Mouse (Mus musculus) urinary bladder, adult 2 months (tissue): Measurements from ENCODE around the gene Emc6. TPM values are rescaled to one million over a fixed set of nuclear protein-coding genes. Genes with fewer than 3 reads are reported as not detected.

Experiments
- DNase-seq: peaks from one replicate; pipeline ENCODE4 v3.0.0; 2022; ENCODE audit warnings: low spot score
- polyA plus RNA-seq: library from polyadenylated mRNA; depleted of rRNA; stranded (reverse); fragments of >200 nt; gene quantifications from 2 replicates; pipeline ENCODE4 v1.2.3, GENCODE M21; 2012; rRNA removed

The Emc6 gene
- 49.0 and 62.3 TPM in 2 replicates for polyA plus RNA-seq

DNA sequence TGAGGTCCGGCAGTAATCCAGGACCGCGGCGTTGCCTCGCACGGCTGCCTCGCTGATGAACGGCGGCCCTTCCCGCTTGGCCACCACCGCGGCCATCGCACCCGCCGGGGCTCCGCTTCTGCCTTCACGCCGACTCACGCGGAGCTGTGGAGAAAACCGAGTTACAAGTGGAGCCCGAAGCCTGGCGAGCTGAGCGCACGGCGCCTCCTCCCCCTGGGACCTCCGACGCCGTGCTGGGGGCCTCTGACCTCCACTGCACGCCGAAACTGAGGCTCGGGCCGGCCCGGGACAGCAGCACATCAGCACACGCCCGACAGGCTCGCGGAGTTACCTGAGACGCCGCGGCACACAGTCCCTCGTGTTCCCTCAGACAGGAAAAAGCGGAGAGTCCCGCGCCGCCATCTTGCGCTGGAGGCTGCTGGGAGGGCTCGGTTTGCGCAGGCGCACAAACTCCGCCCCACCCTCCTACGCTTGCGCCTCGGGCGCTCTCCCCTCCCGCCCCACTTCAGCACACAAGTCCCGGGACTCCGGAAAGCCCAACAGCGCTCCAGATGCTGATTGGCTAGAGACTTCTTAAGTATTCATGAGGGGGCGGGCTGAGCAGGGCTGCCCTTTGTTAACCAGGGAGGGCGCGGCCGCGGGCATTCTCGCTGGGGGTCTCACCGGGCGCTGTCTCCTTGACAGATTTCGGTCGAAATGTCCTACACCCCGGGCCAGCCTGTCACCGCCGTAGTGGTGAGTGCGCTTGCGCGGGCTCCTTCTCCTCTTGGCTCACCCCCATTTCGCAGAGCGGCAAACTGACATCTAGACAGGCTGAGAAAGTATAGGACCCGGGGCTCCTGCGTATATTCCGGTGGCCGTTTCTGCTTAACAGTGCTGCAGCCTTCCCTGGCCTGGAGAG, at the start of gene Emc6, which contains the start of gene Tax1bp3:
Emc6 (minus strand) TSS at position 430 of the 901 bp plus-strand sequence.
Tax1bp3 (plus strand) TSS at position 476 of the 901 bp plus-strand sequence.
- DNase-seq, result peak; percentile 91

- DNase-seq, result no peak
These were observed 49.0 kb upstream of the Emc6 start for GRCm38 (mm10) chr11:73225856-73226255.

- DNase-seq, result no peak
These were observed 47.1 kb upstream of the Emc6 start for GRCm38 (mm10) chr11:73223966-73224365.

DNA sequence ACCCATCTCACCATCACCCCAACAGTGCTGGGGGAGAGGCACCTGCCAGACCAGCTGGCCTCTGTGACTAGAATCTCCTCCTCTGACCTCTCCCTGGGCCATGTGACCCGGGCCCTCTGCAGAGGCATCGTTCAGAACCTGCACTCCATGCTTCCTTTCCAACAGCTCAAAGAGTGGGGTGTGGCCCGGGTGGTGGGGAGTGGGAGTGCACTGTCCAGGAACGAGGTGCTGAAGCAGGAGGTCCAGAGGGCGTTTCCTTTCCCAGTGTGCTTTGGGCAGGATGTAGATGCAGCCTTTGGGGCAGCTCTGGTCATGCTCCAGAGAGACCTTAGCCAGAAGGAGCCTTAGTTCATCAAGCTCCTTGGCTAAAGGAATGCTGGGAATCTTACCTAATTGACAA, 46.0 kb upstream of the Emc6 start:
- no peak for DNase-seq

GRCm38 (mm10) chr11:73220651-73221050, 43.8 kb upstream of the Emc6 start:
- no peak for DNase-seq

DNA sequence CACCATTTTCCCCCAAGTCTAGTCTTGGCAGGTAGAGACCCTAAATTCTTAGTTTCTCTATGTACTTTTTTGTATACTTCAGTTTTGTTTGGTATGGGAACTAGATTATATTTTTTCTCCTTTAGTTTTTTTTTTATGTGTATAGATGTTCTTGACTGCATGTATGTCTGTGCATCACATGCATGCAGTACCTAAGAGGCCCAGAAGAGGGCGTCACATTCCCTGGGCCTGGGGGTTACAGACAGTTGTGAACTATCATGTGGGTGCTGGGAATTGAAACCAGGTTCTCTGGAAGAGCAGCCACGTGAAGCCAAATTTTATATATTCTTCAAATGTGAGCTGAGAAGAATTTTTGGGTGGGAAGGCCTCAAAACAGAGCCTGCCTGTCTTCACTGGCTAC, 42.8 kb upstream of the Emc6 start:
- no peak for DNase-seq

- DNase-seq, result no peak
These were observed 37.1 kb upstream of the Emc6 start for GRCm38 (mm10) chr11:73213956-73214355.

DNA sequence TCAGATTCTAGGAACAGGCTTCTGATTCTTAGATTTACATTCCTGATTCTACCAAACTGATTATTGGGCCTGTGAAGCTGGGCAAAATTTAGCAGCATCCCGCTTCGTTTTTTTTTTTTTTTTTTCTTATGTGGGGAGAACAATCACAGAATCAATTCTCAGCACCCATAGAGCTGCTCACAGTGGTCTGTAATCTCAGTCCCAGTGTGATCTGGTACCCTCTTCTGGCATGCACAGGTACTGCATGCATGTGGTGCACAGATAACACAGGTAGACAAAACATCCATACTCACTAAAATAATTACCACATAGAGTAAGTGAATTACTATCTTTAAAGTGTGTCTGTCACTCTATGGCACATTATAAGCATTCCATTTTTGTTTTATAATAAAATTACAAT, 30.8 kb upstream of the Emc6 start:
- no peak for DNase-seq

DNA sequence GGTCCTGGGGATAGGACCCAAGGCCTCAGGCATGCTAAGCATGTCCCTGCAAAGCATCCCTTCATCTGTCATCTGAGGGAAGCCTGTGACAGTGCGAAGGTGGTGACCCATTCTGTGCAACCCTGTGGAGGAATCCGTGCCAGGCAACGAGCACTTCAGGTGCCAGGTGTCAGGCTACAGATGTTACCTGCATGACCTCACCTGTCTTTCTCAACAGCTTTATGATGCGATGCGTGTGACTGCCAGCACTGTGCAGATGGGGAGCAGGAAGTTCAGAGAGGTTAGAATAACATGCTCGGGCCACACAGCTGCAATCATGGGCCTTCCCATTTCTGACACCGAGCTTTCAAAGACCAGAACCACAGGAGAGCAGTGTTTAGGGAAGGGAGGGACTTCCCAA, 28.4 kb upstream of the Emc6 start:
- no peak for DNase-seq

DNA sequence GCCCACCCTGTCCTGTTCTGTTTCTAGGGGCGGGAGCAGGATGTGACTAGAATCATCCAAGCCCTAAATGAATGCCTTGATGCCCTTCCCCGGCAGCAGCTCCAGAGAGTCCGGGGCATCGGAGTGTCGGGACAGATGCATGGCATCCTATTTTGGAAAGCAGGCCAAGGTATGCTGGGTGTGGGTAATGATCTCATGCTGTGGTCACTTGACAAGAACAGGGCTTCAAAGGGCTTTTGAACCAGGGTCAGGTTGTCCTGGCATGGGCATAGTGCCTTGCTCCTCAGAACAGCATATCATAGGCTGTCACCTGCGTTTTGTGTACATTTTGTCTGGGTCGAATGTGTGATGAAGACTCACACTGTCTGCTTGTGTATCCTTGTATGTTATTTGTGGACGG, 27.1 kb upstream of the Emc6 start:
- no peak for DNase-seq

- no peak for DNase-seq
These were observed 24.8 kb upstream of the Emc6 start for GRCm38 (mm10) chr11:73201597-73201996.

DNA sequence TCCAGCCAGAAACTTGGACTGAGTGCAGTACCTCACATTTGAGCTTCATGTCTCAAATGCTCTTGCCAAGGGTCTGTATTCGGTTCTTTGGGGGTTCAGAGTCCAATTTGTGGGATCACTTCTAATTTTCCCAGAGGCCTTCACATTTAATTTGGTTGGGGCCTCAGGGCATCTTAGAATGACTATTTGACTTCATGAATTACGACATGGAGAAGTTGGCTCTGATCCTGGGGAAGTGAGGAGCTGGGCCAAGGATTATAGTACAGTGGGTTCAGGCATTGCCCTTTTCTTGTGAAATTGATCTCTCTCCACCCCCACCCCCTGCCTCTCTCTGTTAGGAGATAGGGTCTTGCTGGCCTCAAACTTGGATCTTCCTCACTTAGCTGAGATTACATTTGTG, 24.2 kb upstream of the Emc6 start:
- no peak for DNase-seq

DNA sequence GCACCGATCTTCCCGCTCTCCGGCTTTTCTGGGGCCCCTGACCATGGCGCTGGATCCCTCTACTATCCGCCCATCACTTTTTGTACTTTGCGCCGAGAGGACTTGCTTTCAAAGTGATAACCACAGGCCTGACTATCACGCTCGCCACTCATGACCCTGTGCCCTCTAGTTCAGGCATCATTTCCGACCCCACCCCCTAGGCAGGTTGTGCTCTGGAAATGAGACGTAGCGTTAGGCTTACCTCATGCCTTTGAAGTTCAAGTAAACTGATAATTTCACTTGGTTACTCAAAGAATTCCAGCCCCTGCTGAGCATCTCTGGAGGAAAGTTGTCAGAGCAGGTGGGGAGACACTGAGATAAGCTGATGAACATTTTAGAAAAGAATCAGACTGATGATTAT, 23.0 kb upstream of the Emc6 start:
- DNase-seq, result no peak

DNA sequence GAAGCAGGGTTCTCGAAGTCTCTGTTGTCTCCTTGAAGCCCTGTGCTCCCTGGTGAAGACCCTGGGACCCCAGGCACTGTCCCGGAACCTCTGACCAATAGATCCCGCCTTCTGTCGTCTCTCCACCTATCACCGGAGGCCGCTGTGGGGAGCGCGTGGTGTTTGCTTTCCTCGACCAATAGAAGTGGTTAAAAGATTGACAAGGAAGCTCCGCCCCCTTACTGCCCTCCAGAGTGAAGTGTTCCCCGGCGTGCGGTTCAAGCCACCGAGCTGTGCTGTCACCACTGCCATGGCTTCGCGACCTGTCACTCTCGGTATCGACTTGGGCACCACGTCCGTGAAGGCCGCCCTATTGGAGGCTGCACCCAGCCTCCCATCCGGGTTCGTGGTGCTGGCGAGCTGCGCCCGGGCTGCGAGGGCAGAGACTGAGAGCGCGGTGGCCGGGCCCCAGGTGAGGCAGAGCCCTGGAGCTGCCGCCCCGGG, 22.4 kb upstream of the Emc6 start, which contains the start of gene Shpk:
Shpk (plus strand) TSS at position 231 of the 483 bp plus-strand sequence.
- peak; percentile 79 for DNase-seq

DNA sequence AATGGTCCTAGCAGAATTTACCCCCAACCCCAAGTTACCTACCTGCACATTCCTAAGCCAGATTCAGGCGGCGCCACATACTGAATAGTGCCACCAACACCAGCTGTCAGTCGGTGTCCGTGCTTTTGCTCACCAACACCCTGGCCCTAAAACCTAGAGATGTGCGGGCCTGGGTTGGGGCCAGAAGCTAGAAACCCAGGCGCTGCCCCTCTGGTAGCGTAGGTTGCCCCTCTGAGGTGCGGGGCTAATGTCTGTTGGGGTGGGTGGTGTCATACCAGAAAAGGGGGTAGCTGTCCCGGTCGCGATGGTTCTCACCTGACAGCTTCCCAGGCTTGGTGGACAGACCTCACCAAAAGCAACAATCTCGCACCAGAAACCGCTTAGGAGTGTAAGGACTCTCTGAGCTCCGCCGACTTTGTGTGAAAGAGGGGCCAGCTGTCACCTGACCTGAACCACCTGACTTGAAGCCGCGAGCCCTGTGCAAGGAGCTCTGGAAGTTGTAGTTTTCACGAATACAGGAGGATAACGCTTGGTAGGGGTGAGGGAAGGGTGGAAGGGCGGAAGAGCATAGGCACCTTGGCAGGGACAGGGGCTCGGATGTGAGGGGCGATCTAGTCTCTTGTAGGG, 21.9 kb upstream of the Emc6 start, which contains the start of gene Ctns:
Ctns (minus strand) TSS at position 440 of the 627 bp plus-strand sequence.
- no peak for DNase-seq

- no peak for DNase-seq
These were observed 21.4 kb upstream of the Emc6 start for GRCm38 (mm10) chr11:73198190-73198589.

DNA sequence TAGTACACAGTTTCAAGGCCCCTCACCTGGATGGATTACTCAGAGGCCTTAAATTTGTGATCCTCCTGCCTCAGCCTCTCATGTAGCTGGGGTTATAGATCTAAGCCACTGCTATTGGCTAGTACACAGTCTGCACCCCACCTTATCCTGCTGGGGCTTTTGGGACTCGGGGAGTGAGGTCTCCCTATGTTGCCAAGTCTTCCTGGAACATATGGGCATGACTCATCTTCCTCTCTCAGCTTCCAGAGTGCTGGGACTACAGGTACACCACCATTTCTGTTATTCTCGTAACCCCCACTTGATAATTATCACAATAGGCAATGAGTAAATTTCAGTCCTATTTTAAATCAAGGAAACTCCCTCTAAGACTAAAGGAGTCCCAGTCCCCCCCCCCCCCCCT, 17.6 kb upstream of the Emc6 start:
- no peak for DNase-seq

DNA sequence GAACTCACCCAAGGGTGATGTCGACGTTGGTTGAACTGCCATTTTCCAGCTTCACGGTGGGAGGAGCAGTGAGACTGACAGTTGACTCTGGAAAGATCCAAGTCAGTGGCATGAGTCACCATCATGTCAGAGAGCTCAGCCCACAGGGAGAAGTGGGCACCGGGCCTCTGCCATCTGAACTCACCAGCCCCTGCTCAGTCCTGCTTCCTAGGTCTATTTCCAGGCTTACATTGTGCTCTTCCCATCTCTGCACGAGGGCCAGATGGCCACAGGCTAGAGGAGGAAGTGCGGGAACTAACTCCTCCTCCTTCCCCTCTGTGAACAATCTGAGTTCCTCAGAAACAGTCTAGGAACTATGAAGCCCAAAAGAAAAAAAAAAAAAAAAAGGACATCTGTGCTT, 16.2 kb upstream of the Emc6 start:
- DNase-seq, result no peak

- DNase-seq, result no peak
These were observed 10.4 kb upstream of the Emc6 start for GRCm38 (mm10) chr11:73187231-73187630.

GRCm38 (mm10) chr11:73185872-73186615, 9.2 kb upstream of the Emc6 start:
- no peak for DNase-seq

GRCm38 (mm10) chr11:73177895-73178294, 1.1 kb upstream of the Emc6 start:
- no peak for DNase-seq

DNA sequence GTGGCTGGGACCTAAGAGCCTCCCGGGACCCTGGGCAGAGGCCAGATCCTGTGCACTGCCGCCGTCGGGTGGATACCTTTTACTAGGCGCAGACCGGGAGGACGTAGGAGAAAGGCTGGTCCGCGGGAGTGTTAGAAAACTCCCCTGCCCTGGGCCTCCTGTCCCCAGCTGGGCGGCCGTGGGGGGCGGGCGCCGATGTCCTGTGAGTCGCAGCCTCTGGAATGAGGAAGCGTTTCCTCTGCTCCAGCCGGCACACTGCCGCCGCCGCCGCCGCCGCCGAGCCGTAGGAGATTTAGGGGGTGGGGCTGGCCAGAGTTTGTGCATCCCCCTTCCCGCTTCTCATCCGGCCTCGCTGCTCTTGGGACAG, 655 bp upstream of the Emc6 start:
- peak; percentile 71 for DNase-seq
